Mouse (Mus musculus) cortical plate, adult 2 months (tissue): ENCODE measurements around the gene Hspa2.

Experiments used
- CTCF ChIP-seq: fragments of 200-500 bp; IDR thresholded peaks from 2 replicates; pipeline ENCODE4 v1.5.1; 2011; ENCODE audit warnings: mild to moderate bottlenecking, control low read depth, low read length; ENCODE audit not compliant: insufficient read depth; ENCODE audit errors: extremely low read depth
- POLR2A ChIP-seq: fragments of 200-500 bp; IDR thresholded peaks from 2 replicates; pipeline ENCODE4 v1.6.1; 2011; ENCODE audit warnings: mild to moderate bottlenecking, low read length, control low read depth; ENCODE audit not compliant: insufficient read depth; ENCODE audit errors: extremely low read depth

- TF ChIP-seq POLR2A (no peak), CTCF (no peak)
Measured at GRCm38 (mm10) chr12:76448127-76448526, 44.2 kb downstream of the Hspa2 start.
